Mouse (Mus musculus) kidney, adult 2 months (tissue): ENCODE measurements at regions not wholly inside any gene's neighbourhood (a gene's known extent, or its start where the extent isn't known, plus 50 kb on each side); places are given as distances from the start of the nearest gene placed in this dataset.

Experiments
- CTCF ChIP-seq: fragments of 200-500 bp; conservative IDR thresholded peaks from 2 replicates; pipeline ENCODE4 v1.5.1; 2011; ENCODE audit warnings: low read depth, mild to moderate bottlenecking, control low read depth, low read length, moderate library complexity, mixed read lengths; ENCODE audit not compliant: insufficient read depth, insufficient read length
- POLR2A ChIP-seq: fragments of 200-500 bp; IDR thresholded peaks from one replicate; pipeline ENCODE4 v1.6.1; 2011; ENCODE audit warnings: low read depth, low read length, control low read depth

DNA sequence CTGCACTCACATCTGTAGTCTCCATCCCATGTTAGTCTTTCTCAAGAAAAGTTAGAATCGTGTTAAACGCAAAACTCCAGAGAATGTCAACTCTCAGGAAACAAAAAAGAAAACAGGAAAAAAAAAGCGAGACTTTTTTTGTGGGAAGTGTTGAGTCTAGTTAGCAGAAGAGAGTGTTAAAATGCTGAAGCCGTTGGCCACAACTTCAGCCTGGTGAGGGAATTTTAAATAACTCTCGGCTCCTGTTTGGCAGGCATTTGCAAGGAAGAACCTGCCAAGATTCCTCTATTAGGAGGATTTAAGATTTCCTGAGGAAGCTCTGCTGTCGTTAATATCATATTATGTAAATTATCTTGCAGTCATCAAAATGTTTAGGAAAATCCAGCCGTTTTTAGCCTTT is 224.9 kb upstream of the Fam98a start:
- TF ChIP-seq CTCF (no peak), POLR2A (no peak)
